Mouse (Mus musculus) forebrain, embryonic 11.5 days (tissue): ENCODE measurements around the gene Ccdc110. TPM values are rescaled to one million over a fixed set of nuclear protein-coding genes. Genes with fewer than 3 reads are reported as not detected.
A peak's percentile ranks its signal among the peaks of the same experiment; 100 is the strongest.

ENCODE experiments used
- ATAC-seq: fragments of 200-750 bp; cut with Nextera tagmentation; replicated peaks from 2 replicates; pipeline ENCODE4 v1.8.0; 2017; ENCODE audit warnings: moderate TSS enrichment; ENCODE audit not compliant: low FRiP score
- DNase-seq: peaks from one replicate; pipeline ENCODE4 v3.0.0-alpha.2; 2017; ENCODE audit warnings: low spot score
- H3K27ac ChIP-seq: fragments of 300-500 bp; sonication (generic); 2 replicates; pipeline ENCODE4 v1.5.1; 2014; ENCODE audit warnings: low read depth, low read length
- H3K27me3 ChIP-seq: fragments of 300-500 bp; sonication (generic); 2 replicates; pipeline ENCODE4 v1.6.1; 2014; ENCODE audit warnings: mild to moderate bottlenecking, low read length, mixed read lengths; ENCODE audit not compliant: control insufficient read depth, insufficient read depth
- H3K36me3 ChIP-seq: fragments of 300-500 bp; sonication (generic); 2 replicates; pipeline ENCODE4 v1.6.1; 2014; ENCODE audit warnings: mild to moderate bottlenecking, low read length, moderate library complexity, mixed read lengths; ENCODE audit not compliant: control insufficient read depth, insufficient read depth
- H3K4me1 ChIP-seq: fragments of 300-500 bp; sonication (generic); replicated peaks from 2 replicates; pipeline ENCODE4 v1.6.1; 2014; ENCODE audit warnings: low read length, mixed read lengths; ENCODE audit not compliant: control insufficient read depth, insufficient read depth
- H3K4me2 ChIP-seq: fragments of 300-500 bp; sonication (generic); 2 replicates; pipeline ENCODE4 v1.6.1; 2014; ENCODE audit warnings: low read depth, mild to moderate bottlenecking, low read length, moderate library complexity, mixed read lengths; ENCODE audit not compliant: severe bottlenecking
- H3K4me3 ChIP-seq: fragments of 300-500 bp; sonication (generic); 2 replicates; pipeline ENCODE4 v1.5.1; 2014; ENCODE audit warnings: low read depth, low read length
- H3K9ac ChIP-seq: fragments of 300-500 bp; sonication (generic); 2 replicates; pipeline ENCODE4 v1.6.1; 2014; ENCODE audit warnings: low read length
- H3K9me3 ChIP-seq: fragments of 300-500 bp; sonication (generic); 2 replicates; pipeline ENCODE4 v1.6.1; 2016; ENCODE audit warnings: low read length, mixed read lengths; ENCODE audit not compliant: control insufficient read depth
- WGBS: fragments of 180-500 bp; shearing (Covaris S2); extraction: QIAGEN DNeasy Blood & Tissue Kit; methylation state at CpG from one replicate; pipeline ENCODE4 v1.1.7; 2014; 5-methylcytosine and 5-hydroxymethylcytosine counted together
- polyA plus RNA-seq: library from polyadenylated mRNA; unstranded; fragments of >200 nt; fragmentation: Nextera tagmentation; extraction: Ambion mirVana; gene quantifications from 2 replicates; pipeline ENCODE4 v1.2.1, GENCODE M21; 2014

Gene Ccdc110
- 0.23 TPM in 1 of 2 replicates, not detected in the other for polyA plus RNA-seq

- H3K36me3 ChIP-seq = no peaks in the 10 kb centered on the region
- H3K27me3 ChIP-seq = no peaks in the 10 kb centered on the region
- DNase-seq (peak; percentile 98), ATAC-seq (peak; percentile 90)
- H3K4me3 ChIP-seq = peak within 1 kb of the TSS; percentile 28
- H3K4me2 ChIP-seq = peak within 1 kb of the TSS; percentile 56
- H3K27ac ChIP-seq = no peak within 1 kb of the TSS
- WGBS = 4% methylated on average over 23 of the region's 23 CpGs
- H3K9ac ChIP-seq = peak within 1 kb of the TSS; percentile 2; the same call in 1 of the 2 replicates
- H3K4me1 ChIP-seq = no peaks in the 10 kb centered on the region
- H3K9me3 ChIP-seq = no peaks in the 10 kb centered on the region
These were observed at the start of gene Ccdc110 for GRCm38 (mm10) chr8:45934582-45935014. Gene Ccdc110 (plus strand): TSS chr8:45934619.

DNA sequence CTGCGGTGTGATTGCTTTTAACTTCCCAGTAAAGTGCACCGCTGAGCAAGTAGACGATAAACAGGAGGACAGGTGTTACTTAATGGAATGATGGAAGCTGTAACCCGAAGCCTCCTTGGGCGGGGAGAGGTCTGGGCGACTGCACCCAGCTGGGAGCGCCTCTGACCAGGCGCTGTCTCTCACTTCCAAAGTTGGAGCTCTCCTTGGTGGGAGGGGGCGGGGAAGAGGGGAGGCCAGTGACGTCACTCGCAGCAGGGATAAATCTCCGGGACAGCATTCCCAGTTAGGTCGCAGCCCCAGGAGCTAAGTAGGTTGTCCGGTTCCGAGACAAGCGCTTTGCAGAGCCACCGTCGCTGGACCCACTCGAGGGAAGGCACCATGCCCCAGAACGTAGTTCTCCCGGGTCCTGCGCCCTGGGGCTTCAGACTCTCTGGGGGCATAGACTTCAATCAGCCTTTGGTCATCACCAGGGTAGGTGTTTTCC lies 49.2 kb upstream of the Ccdc110 start, which contains the start of gene Pdlim3:
TSS of gene Pdlim3 (plus strand) at position 260 of the 484 bp plus-strand sequence.
- DNase-seq (peak; percentile 70), ATAC-seq (peak; percentile 63; the same call in 1 of the 2 replicates)
- peaks cover under 1% of the 10 kb centered on the region; the same call in 1 of the 2 replicates for H3K9me3 ChIP-seq
- peak within 1 kb of the TSS; percentile 31 for H3K4me3 ChIP-seq
- WGBS = 0% methylated on average over 22 of the region's 22 CpGs
- no peaks in the 10 kb centered on the region; the same call in 1 of the 2 replicates for H3K4me1 ChIP-seq
- no peak within 1 kb of the TSS for H3K27ac ChIP-seq
- peaks cover 3% of the 10 kb centered on the region; the same call in 1 of the 2 replicates for H3K27me3 ChIP-seq
- no peak within 1 kb of the TSS; the same call in 1 of the 2 replicates for H3K9ac ChIP-seq
- no peaks in the 10 kb centered on the region for H3K36me3 ChIP-seq
- H3K4me2 ChIP-seq = peak within 1 kb of the TSS; percentile 59

DNA sequence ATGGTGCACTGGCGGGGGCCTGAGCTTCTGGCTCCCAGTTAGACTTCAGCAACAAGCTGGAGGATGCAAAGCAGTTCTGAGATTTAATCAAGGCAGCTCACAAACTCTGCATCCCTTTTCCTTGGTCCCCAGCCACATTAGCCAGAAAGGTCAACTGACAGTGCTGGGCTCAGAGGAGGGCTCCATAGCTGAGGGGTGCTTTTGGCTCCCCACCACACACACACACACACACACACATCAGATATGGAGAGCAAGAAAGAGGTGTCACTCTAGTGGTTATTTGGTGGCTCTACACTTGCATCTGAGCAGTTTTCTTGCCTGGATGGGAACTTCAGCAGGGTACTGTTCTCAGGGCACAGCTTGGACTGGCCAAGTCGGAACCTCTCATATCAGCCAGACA lies 48.6 kb upstream of the Ccdc110 start:
- DNase-seq = peak; percentile 52
- Histone ChIP-seq H3K9me3 (no peaks in the 10 kb centered on the region), H3K27me3 (peaks cover 3% of the 10 kb centered on the region; the same call in 1 of the 2 replicates), H3K4me3 (peak overlapping the region; percentile 31), H3K27ac (no peak overlapping the region), H3K9ac (no peak overlapping the region; the same call in 1 of the 2 replicates), H3K4me2 (peak overlapping the region; percentile 59), H3K36me3 (no peaks in the 10 kb centered on the region), H3K4me1 (no peaks in the 10 kb centered on the region; the same call in 1 of the 2 replicates)
- ATAC-seq = peak; percentile 53; the same call in 1 of the 2 replicates
- WGBS = 31% methylated on average over 2 of the region's 2 CpGs

GRCm38 (mm10) chr8:45889737-45890136 lies 44.7 kb upstream of the Ccdc110 start:
- 93% methylated on average over 7 of the region's 7 CpGs for WGBS
- Histone ChIP-seq H3K27ac (no peak overlapping the region), H3K4me3 (no peak overlapping the region), H3K4me2 (no peak overlapping the region), H3K36me3 (no peaks in the 10 kb centered on the region), H3K27me3 (no peaks in the 10 kb centered on the region), H3K9ac (no peak overlapping the region), H3K4me1 (no peaks in the 10 kb centered on the region; the same call in 1 of the 2 replicates), H3K9me3 (no peaks in the 10 kb centered on the region)
- no peak for DNase-seq
- ATAC-seq = no peak

- WGBS = 84% methylated on average over 3 of the region's 3 CpGs
- Histone ChIP-seq H3K4me3 (no peak overlapping the region), H3K27me3 (no peaks in the 10 kb centered on the region), H3K4me2 (no peak overlapping the region), H3K27ac (no peak overlapping the region), H3K36me3 (no peaks in the 10 kb centered on the region), H3K9me3 (no peaks in the 10 kb centered on the region), H3K9ac (no peak overlapping the region), H3K4me1 (no peaks in the 10 kb centered on the region)
- no peak for DNase-seq
- ATAC-seq = no peak
These were observed 37.8 kb upstream of the Ccdc110 start for GRCm38 (mm10) chr8:45896590-45896989.

DNA sequence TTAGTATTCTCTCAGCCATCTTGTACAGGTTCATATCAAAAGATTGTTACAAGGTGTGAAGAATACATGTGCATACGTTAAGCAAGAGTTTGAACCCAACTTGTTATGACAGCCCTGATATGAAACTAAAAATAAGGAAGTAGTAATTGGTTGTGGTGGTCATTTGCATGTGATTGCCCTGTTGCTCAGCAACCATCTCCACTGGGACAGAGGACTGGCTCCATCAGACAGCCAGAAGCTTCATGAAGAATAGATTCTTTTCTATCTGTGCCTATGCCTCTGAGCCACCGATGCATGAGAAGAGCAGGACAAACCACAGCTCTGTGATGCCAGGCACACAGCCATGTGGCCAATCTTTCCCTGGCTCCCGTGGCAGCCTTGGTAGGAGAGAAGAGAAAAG lies 34.6 kb upstream of the Ccdc110 start:
- DNase-seq (no peak), ATAC-seq (no peak)
- Histone ChIP-seq H3K4me3 (no peak overlapping the region), H3K27ac (no peak overlapping the region), H3K4me1 (no peaks in the 10 kb centered on the region; the same call in 1 of the 2 replicates), H3K4me2 (no peak overlapping the region), H3K36me3 (no peaks in the 10 kb centered on the region), H3K9me3 (no peaks in the 10 kb centered on the region), H3K9ac (no peak overlapping the region), H3K27me3 (no peaks in the 10 kb centered on the region)
- 83% methylated on average over 3 of the region's 3 CpGs for WGBS

DNA sequence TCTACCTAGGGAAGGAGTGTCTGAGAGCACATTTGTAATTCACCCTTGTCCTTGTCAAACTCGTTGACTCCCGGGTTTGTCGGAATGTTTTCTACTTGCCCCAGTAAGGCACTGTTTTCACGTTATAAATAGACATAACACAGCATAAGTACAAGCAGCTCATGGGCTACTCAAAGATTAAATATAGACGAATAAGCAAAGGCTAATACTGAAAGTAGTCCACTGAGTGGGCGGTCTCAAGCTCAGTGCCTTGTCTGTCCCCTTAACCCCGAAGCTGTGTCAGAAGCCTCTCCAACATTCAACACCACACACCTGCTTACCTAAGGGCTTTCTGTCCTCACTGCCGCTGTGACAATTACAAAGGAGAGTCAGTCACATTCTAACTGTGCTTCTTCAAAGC lies 32.8 kb upstream of the Ccdc110 start:
- DNase-seq (no peak), ATAC-seq (no peak)
- 79% methylated on average over 8 of the region's 8 CpGs for WGBS
- no peaks in the 10 kb centered on the region for H3K27me3 ChIP-seq
- no peak overlapping the region for H3K27ac ChIP-seq
- H3K4me2 ChIP-seq = no peak overlapping the region
- no peak overlapping the region for H3K4me3 ChIP-seq
- H3K9ac ChIP-seq = no peak overlapping the region
- H3K9me3 ChIP-seq = no peaks in the 10 kb centered on the region
- no peaks in the 10 kb centered on the region; the same call in 1 of the 2 replicates for H3K4me1 ChIP-seq
- no peaks in the 10 kb centered on the region for H3K36me3 ChIP-seq

GRCm38 (mm10) chr8:45903659-45904058 lies 30.8 kb upstream of the Ccdc110 start:
- no peaks in the 10 kb centered on the region for H3K9me3 ChIP-seq

More at GRCm38 (mm10) chr8:45903659-45904058, 30.8 kb upstream of the Ccdc110 start:
- Histone ChIP-seq H3K4me3 (no peak overlapping the region), H3K4me2 (no peak overlapping the region), H3K9ac (no peak overlapping the region), H3K4me1 (no peaks in the 10 kb centered on the region; the same call in 1 of the 2 replicates), H3K36me3 (no peaks in the 10 kb centered on the region), H3K27me3 (no peaks in the 10 kb centered on the region), H3K27ac (no peak overlapping the region)
- no peak for ATAC-seq
- DNase-seq = no peak
- 31% methylated on average over 3 of the region's 3 CpGs for WGBS
